Mouse (Mus musculus) left cerebral cortex, adult 6 months (tissue): Measurements from ENCODE around the gene Pir. TPM values are rescaled to one million over a fixed set of nuclear protein-coding genes. Genes with fewer than 3 reads are reported as not detected.

Experiments
- long read RNA-seq, 2 experiments: library from polyadenylated mRNA; unstranded; transcript quantifications; one replicate each; pipeline ENCODE4 v2.0.0; 2019 to 2020
- polyA plus RNA-seq: library from polyadenylated mRNA; unstranded; fragments of <200 nt; fragmentation: Nextera tagmentation; gene quantifications from 2 replicates; pipeline ENCODE4 v1.2.3, GENCODE M21; 2021

Pir gene
- 11.5 and 14.8 TPM in 2 replicates for polyA plus RNA-seq
- long read RNA-seq, experiment 1, transcript Pir-201 (10 exons, 1,599 nt): major isoform, 34 of 42 reads
- long read RNA-seq, experiment 1, partial matches to known transcripts: 1 of 42 reads
- long read RNA-seq, experiment 1, other reads (novel, unspliced or antisense): 6 of 42 reads
- long read RNA-seq, experiment 2, transcript Pir-201 (10 exons, 1,599 nt): major isoform, 17 of 24 reads
- long read RNA-seq, experiment 2, partial matches to known transcripts: 1 of 24 reads
- long read RNA-seq, experiment 2, other reads (novel, unspliced or antisense): 6 of 24 reads

GRCm38 (mm10) chrX:164269285-164269761 lies at the start of gene Pir:
Pir (plus strand) TSS chrX:164269371.

GRCm38 (mm10) chrX:164258057-164258456 lies 11.1 kb upstream of the Pir start, which contains the start of gene Bmx:
Bmx (minus strand) TSS chrX:164258193.

GRCm38 (mm10) chrX:164373081-164373480 lies 103.9 kb downstream of the Pir start, which contains the start of gene Vegfd:
Vegfd (plus strand) TSS chrX:164373378.

GRCm38 (mm10) chrX:164419471-164419939 lies 150.3 kb downstream of the Pir start, which contains the start of gene Piga:
Piga (plus strand) TSS chrX:164419787.

Other genes starting within 250 kb of the Pir start
- gene Car5b, start 241.4 kb upstream of the Pir start, polyA plus RNA-seq: 0.34 and 0.61 TPM in 2 replicates
- gene Siah1b, start 192.9 kb upstream of the Pir start, polyA plus RNA-seq: 9.5 and 10.0 TPM in 2 replicates
- 0.53 TPM in 1 of 2 replicates, not detected in the other for gene Cltrn, start 180.5 kb upstream of the Pir start, polyA plus RNA-seq
- 0.63 and 0.66 TPM in 2 replicates for gene Ace2, start 130.0 kb upstream of the Pir start, polyA plus RNA-seq
- gene Bmx, start 11.2 kb upstream of the Pir start, polyA plus RNA-seq: 0.48 and 0.53 TPM in 2 replicates
- gene Vegfd, start 104.0 kb downstream of the Pir start, polyA plus RNA-seq: 0.94 and 1.0 TPM in 2 replicates
- gene Piga, start 150.4 kb downstream of the Pir start, polyA plus RNA-seq: 1.4 and 2.2 TPM in 2 replicates
- 4.5 and 6.1 TPM in 2 replicates for gene Asb11, start 167.6 kb downstream of the Pir start, polyA plus RNA-seq
- not detected in 2 replicates for gene Asb9, start 237.0 kb downstream of the Pir start, polyA plus RNA-seq